Mouse (Mus musculus) c-Kit-positive CD71-negative TER-119-negative erythroid progenitor cells, embryonic 14.5 days (primary cell): ENCODE data around the gene Gm49369.
"Not testable (repeated sequence)": the region's sequence is repeated elsewhere in the genome, so short reads cannot be mapped to it uniquely, and the experiment has no call there.

Experiments used
- DNase-seq: peaks from one replicate; pipeline ENCODE4 v3.0.0-alpha.2; 2013; ENCODE audit warnings: low read depth

Gene Gm49369

GRCm38 (mm10) chr7:142328507-142328906, 54.0 kb downstream of the Gm49369 start:
- DNase-seq, result no peak

DNA sequence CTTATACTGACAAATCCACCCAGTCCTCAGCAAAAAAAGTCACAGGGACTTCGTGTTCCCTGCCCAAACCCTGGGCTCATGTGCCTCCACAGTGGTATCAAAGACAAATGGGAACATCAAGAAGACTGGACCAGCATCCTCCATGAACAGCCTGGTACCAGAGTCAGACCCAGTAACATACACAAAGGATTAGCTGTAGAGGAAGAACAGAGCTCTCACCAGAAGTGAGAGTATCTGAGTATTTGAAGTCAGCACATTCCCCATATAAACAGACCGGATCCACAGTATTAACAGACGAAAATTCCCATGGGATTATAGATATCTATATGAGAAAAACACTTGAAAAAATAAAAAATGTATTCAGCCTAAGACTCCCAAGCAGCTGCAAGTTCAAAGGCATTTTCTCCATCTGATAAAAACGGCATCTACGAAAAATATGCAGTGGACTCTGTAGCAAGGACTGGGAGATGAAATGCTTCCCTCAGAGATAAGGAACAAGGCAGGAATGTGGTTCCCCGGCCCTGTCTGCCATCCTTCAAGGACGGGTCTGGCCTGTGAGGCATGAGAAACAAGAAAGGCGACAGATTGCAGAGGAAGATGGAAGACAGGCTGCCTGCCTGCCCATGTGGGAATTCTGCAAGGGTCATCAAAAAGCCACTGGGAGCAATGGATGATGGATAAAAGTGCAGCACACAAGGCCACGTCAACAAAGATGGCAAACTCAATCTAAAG, 55.6 kb downstream of the Gm49369 start:
- DNase-seq, result no peak

DNA sequence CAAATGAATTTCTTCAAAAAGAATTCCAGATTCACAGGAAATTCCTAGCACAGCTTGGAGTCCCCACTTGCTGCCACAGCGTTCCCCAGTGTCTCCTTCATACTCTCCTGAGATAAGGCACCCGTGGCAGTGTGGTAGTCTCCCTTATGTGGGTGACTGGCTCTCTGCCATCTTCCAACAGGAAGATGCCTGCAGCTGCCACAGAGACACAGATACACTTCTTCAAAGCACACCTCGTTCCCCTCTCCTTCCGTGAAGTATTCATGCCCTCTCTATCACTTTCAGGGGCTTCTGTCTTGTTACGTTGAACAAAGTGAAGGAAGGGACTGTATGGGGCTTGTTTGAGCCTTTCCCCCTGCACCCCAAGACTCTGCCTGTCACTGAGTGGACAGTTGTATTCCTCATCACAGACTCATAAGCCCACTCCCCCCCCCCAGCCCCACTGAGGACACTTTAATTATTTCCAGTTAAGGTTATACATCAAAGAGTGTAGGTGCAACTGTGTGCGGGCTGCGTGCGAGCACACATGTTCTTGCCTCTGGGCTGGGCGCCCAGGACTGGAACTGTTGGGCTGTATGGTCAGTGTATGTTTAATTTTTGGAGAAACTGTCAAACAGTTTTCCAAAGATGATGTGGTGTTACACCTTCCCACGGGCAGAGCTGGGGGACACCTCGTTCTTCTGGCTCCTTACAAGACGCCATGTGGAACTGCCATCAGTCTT, 58.9 kb downstream of the Gm49369 start:
- no peak for DNase-seq

DNA sequence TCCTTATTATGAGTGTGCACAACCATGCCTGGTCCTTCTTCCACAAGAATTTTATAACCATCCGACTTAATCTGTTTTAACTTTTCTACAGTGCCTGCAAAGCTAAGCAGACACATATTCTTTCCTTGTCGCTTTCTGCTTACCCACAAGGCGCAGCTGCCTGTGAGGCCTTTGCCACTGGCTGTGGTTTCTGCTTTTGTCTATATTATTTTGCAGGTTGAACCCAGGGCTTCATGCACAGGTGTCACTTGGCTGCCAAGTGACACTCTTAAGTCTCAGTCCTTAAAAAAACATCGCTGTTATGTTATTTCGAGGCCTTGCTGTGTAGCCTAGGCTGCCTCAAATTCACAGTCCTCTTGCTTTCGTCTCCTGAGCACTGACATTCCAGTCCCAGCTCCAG, 59.8 kb downstream of the Gm49369 start:
- no peak for DNase-seq

DNA sequence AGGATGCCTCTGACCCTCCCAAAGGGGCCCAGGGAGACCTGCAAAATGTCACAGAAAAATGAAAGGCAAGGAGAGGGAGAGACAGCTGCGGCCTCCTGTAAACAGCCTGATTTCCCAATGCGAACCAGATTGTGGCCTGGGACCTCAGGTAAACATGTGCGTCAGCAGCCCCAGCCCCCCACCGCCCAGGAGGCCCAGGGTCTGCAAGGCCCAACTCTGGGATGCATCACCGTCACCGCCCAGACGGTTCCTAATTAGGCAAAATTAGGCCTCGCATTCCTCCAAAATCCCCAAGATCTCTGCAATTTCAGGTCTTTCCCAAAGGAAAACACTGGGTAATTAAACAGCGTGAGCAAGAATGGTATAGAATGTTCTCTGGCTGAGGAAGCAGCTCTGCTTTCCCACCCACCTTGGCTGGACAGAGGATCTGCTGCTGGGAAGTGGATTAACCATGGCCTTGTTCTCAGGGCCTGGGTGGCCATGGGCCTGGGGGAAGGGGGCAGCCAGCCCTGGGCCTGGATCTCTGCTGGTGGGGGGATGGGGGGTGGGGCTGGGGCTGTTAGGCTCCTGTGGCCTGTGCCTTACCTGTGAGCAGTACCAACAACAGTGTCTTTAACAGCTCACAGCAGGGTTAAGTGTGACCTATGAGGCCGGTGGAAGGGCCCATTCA, 60.7 kb downstream of the Gm49369 start:
- not testable (repeated sequence) for DNase-seq
